Mouse (Mus musculus) hindbrain, embryonic 13.5 days (tissue): ENCODE measurements around the gene Capza1. TPM values are rescaled to one million over a fixed set of nuclear protein-coding genes. Genes with fewer than 3 reads are reported as not detected.
A peak's percentile ranks its signal among the peaks of the same experiment; 100 is the strongest.

Source experiments
- ATAC-seq: fragments of 200-750 bp; cut with Nextera tagmentation; 2 replicates; pipeline ENCODE4 v1.8.0; 2017; ENCODE audit warnings: moderate TSS enrichment; ENCODE audit not compliant: low FRiP score
- H3K27ac ChIP-seq: fragments of 300-500 bp; sonication (generic); 2 replicates; pipeline ENCODE4 v1.5.1; 2015; ENCODE audit warnings: inconsistent platforms, mild to moderate bottlenecking, moderate library complexity
- H3K27me3 ChIP-seq: fragments of 300-500 bp; sonication (generic); 2 replicates; pipeline ENCODE4 v1.6.1; 2015; ENCODE audit warnings: mild to moderate bottlenecking, inconsistent platforms
- H3K36me3 ChIP-seq: fragments of 300-500 bp; sonication (generic); 2 replicates; pipeline ENCODE4 v1.6.1; 2015; ENCODE audit warnings: mild to moderate bottlenecking, inconsistent platforms
- H3K4me1 ChIP-seq: fragments of 300-500 bp; sonication (generic); replicated peaks from 2 replicates; pipeline ENCODE4 v1.6.1; 2015; ENCODE audit warnings: inconsistent platforms
- H3K4me2 ChIP-seq: fragments of 300-500 bp; sonication (generic); 2 replicates; pipeline ENCODE4 v1.6.1; 2015; ENCODE audit warnings: inconsistent platforms, mild to moderate bottlenecking, moderate library complexity
- H3K4me3 ChIP-seq: fragments of 300-500 bp; sonication (generic); 2 replicates; pipeline ENCODE4 v1.5.1; 2015; ENCODE audit warnings: mild to moderate bottlenecking, inconsistent platforms
- H3K9ac ChIP-seq: fragments of 300-500 bp; sonication (generic); 2 replicates; pipeline ENCODE4 v1.6.1; 2015; ENCODE audit warnings: mild to moderate bottlenecking, inconsistent platforms
- H3K9me3 ChIP-seq: fragments of 300-500 bp; sonication (generic); 2 replicates; pipeline ENCODE4 v1.6.1; 2016; ENCODE audit warnings: inconsistent platforms
- WGBS: fragments of 180-500 bp; shearing (Covaris S2); methylation state at CpG from one replicate; pipeline ENCODE4 v1.1.7; 2015; 5-methylcytosine and 5-hydroxymethylcytosine counted together
- polyA plus RNA-seq: library from polyadenylated mRNA; unstranded; fragments of >200 nt; fragmentation: Nextera tagmentation; extraction: Ambion mirVana; gene quantifications from 2 replicates; pipeline ENCODE4 v1.2.1, GENCODE M21; 2015

Gene Capza1
- polyA plus RNA-seq, 1 experiment from 2014 or later = 180 TPM

DNA sequence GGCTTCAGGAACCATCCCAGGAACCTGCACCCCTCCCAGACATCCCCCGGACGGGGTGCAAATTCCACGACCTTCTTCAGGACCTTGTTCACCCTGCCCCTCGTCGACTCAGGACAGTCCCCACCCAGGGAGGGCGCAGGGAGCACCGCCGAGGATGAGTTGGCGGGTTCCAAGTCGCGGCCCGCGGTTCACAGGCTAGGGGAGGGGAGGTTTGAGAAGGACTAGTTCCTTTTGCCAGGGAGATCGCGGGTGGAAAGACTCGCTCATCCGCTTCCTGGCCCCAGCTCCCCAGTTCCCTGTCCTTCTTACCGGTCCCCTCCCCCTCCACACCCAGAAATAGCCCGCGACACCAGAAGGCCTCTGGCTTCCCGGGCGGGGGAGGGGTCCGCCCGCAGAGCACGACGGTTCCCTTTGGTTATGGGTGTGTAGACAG is 82.8 kb downstream of the Capza1 start, which contains the start of gene Fam19a3:
Fam19a3 (minus strand) TSS at position 370 of the 433 bp plus-strand sequence.
- Histone ChIP-seq H3K27ac (no peak within 1 kb of the TSS), H3K9me3 (no peaks in the 10 kb centered on the region), H3K9ac (peak within 1 kb of the TSS; percentile 63), H3K4me2 (peak within 1 kb of the TSS; percentile 76), H3K36me3 (no peaks in the 10 kb centered on the region), H3K4me1 (peaks cover 26% of the 10 kb centered on the region), H3K27me3 (peaks cover 100% of the 10 kb centered on the region), H3K4me3 (peak within 1 kb of the TSS; percentile 44)
- under 1% methylated on average over 26 of the region's 26 CpGs for WGBS
- ATAC-seq = 0 out of 2 replicates have a peak, but pooled peaks have one; percentile 9

DNA sequence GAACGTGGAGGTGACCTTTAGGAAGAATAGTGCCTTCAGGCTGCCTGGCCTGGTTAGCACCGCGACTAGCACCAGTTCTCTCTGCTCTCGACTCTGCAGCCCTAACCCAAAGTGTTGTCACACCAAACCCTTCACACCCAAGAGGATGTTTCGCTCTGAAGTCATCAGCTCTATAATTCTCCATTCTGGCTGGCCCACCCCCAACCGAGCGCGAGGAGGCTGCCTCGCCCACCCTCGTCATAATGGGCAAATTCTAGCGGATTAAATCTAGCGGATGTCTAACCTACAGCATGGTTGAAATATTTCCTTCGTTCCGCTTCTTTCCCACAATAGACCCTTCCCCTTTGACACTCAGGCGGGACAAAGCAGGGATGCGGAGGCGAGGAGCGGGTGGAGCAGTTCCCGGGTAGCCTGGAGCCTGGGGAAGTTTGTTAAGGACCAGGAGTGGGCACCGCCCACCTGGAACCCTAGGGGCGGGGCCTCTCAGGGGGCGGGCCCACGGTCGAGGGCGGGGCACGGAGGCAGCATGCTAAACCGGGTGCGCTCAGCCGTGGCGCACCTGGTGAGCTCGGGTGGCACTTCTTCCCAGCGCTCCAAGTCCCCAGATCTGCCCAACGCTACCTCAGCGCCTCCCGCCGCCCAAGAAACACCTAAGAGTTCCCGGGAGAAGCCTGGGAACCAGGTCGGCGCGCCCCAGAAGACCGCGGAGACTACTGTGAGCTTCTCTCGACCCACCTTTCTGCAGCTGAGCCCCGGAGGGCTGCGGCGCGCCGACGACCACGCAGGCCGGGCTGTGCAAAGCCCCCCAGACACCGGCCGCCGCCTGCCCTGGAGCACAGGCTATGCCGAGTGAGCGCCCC is 83.5 kb downstream of the Capza1 start, which contains the start of gene Ppm1j:
Ppm1j (plus strand) TSS at position 496 of the 860 bp plus-strand sequence.
- H3K9me3 ChIP-seq = no peaks in the 10 kb centered on the region
- peak within 1 kb of the TSS; percentile 76 for H3K4me2 ChIP-seq
- peaks cover 26% of the 10 kb centered on the region for H3K4me1 ChIP-seq
- no peaks in the 10 kb centered on the region for H3K36me3 ChIP-seq
- under 1% methylated on average over 54 of the region's 56 CpGs for WGBS
- H3K27ac ChIP-seq = no peak within 1 kb of the TSS
- H3K4me3 ChIP-seq = peak within 1 kb of the TSS; percentile 44
- peak; percentile 52 for ATAC-seq
- peak within 1 kb of the TSS; percentile 63 for H3K9ac ChIP-seq
- peaks cover 100% of the 10 kb centered on the region for H3K27me3 ChIP-seq

DNA sequence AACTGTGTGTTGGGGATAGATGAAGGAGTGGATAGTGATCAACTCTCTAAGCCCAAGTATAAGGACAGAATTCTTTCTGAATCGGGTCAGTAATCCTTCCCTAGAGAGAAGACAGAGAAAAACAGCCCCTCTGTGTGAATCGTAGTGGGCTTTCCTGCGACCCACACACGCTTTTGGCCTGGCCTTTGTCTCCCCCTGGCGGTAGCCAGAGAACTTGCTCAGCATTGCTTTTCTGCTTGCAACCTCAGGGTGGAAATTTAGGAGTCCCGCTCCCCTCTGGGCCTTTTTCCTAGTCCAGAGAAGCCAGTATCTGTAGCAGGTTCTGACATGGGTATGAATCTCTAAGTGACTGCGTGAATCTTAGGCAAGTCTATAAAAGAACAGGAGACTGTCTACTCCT is 84.4 kb downstream of the Capza1 start:
- Histone ChIP-seq H3K9me3 (no peaks in the 10 kb centered on the region), H3K4me3 (no peak overlapping the region), H3K27ac (no peak overlapping the region), H3K4me1 (peaks cover 26% of the 10 kb centered on the region), H3K36me3 (no peaks in the 10 kb centered on the region), H3K27me3 (peaks cover 95% of the 10 kb centered on the region), H3K4me2 (no peak overlapping the region), H3K9ac (peak overlapping the region; percentile 13; the same call in 1 of the 2 replicates)
- no peak for ATAC-seq
- WGBS = 3% methylated on average over 7 of the region's 7 CpGs

DNA sequence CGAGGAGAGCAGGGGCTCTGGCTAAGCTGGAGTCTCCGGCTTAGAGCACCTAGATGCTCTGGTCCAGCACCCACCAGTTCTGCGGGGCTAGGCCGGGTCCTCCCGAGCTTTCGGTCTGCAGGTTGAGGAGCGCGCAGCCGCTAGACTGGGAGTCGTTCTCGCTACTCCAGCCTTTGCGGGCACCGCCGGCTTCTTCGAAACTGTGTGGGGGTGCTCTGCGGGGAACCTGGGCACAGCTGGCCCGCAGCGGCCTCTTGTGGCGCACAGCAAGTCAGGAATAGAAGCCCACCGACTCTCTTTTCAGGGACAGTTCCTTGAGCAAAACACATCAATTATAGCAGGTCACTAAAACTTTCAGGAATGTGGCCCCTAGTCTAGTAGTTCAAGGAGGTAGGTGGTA is 87.0 kb downstream of the Capza1 start:
- under 1% methylated on average over 20 of the region's 20 CpGs for WGBS
- Histone ChIP-seq H3K4me2 (peak overlapping the region; percentile 61), H3K9me3 (no peaks in the 10 kb centered on the region), H3K27me3 (peaks cover 90% of the 10 kb centered on the region), H3K4me3 (peak overlapping the region; percentile 34), H3K36me3 (no peaks in the 10 kb centered on the region), H3K4me1 (peaks cover 26% of the 10 kb centered on the region), H3K27ac (no peak overlapping the region), H3K9ac (peak overlapping the region; percentile 35; the same call in 1 of the 2 replicates)
- ATAC-seq = 0 out of 2 replicates have a peak, but pooled peaks have one; percentile 19

DNA sequence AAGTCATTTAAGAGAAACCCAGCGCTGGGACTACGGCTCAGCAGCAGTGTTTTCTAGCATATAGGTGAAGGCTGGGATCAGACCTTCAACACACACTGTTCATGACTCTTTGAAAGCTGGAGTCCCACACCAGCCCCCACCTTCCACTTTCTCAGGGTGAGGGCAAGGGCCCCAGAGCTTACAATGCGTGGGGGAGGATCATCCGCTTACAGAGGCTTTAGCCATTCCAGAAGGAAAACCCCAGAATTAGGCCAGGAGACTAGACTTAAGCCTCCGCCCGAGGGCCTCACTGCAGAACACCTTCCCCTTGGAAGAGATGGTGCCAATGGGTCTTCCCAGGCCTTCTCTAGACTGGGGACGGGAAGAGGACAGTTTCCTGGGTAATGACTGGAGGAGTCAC is 91.0 kb downstream of the Capza1 start:
- Histone ChIP-seq H3K4me3 (no peak overlapping the region), H3K27me3 (peaks cover 74% of the 10 kb centered on the region), H3K9me3 (no peaks in the 10 kb centered on the region), H3K4me2 (no peak overlapping the region), H3K36me3 (no peaks in the 10 kb centered on the region), H3K4me1 (peaks cover 7% of the 10 kb centered on the region), H3K27ac (no peak overlapping the region), H3K9ac (no peak overlapping the region)
- ATAC-seq = no peak
- 81% methylated on average over 7 of the region's 7 CpGs for WGBS

Other genes starting within 250 kb of the Capza1 start
- 8.3 and 8.4 TPM in 2 replicates for gene Slc16a1, start 225.8 kb downstream of the Capza1 start, polyA plus RNA-seq
- 0.57 and 0.92 TPM in 2 replicates for gene Ppm1j, start 83.4 kb downstream of the Capza1 start, polyA plus RNA-seq
- gene Fam19a3, start 82.7 kb downstream of the Capza1 start, polyA plus RNA-seq = 0.04 and 0.06 TPM in 2 replicates
- 55.4 and 61.7 TPM in 2 replicates for gene Rhoc, start 76.1 kb downstream of the Capza1 start, polyA plus RNA-seq
- 10.2 and 14.5 TPM in 2 replicates for gene Mov10, start 45.9 kb downstream of the Capza1 start, polyA plus RNA-seq
- gene St7l, start 500 bp downstream of the Capza1 start, polyA plus RNA-seq = 41.3 and 41.9 TPM in 2 replicates
- gene Wnt2b, start 97.4 kb upstream of the Capza1 start, polyA plus RNA-seq = 0.63 and 0.75 TPM in 2 replicates
- 62.9 and 66.5 TPM in 2 replicates for gene Cttnbp2nl, start 188.6 kb upstream of the Capza1 start, polyA plus RNA-seq
- gene 4930564D02Rik, start 202.3 kb upstream of the Capza1 start, polyA plus RNA-seq = not detected in 2 replicates